Mouse (Mus musculus) embryonic stem cell, embryonic (primary cell): Measurements from ENCODE around the gene Glyat.
"Not testable (repeated sequence)": the region's sequence is repeated elsewhere in the genome, so short reads cannot be mapped to it uniquely, and the experiment has no call there.

ENCODE experiments used
- CTCF ChIA-PET, 4 experiments: fragments of 300-600 bp in 2 of 4; fragments of 350-600 bp in 2 of 4; sonication (Branson Sonifier 250); formaldehyde crosslinking; loops; one replicate each; lab custom pipeline; 2022; ENCODE audit warnings: inconsistent platforms in 2 of 4; lab: Charles Lee
- POLR2A ChIA-PET, 4 experiments: fragments of 300-600 bp in 2 of 4; fragments of 350-600 bp in 2 of 4; sonication (Branson Sonifier 250); formaldehyde crosslinking; loops; one replicate each; lab custom pipeline; 2022; ENCODE audit warnings: antibody characterized with exemption in 4 of 4, inconsistent platforms in 1 of 4; lab: Charles Lee

Gene Glyat

DNA sequence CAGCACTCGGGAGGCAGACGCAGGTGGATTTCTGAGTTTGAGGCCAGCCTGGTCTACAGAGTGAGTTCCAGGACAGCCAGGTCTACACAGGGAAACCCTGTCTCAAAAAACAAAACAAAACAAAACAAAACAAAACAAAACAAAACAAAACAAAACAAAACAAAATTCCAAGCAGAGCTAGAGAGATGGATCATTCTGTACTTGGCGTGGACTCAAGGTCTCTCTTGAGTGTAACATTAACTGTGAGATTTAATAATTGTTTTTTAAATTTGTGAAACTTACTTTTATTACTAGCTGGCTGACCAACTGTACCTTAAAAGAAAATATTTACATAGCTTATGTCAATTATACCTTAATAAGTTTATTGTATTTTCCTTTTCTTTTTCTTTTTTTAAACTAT, 35.5 kb downstream of the Glyat start:
- CTCF ChIA-PET, POLR2A ChIA-PET: not testable (repeated sequence)

DNA sequence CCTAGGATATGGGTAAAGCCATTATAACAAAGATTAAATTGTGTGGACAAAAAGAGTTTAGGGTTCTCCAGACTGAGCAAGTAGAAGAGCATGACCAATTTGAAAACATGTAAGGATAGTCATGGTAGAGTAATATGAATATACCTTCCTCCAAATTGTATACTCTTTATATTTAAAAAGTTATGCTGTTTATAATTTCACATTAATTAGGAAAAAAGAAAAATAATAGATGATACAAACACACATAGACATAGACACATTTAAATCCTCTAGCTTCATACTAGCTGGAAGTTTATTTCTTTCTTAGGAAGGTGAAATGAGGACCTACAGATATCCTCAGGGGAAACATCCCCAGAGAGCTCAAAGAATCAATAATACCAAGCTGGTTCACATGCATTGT, 37.0 kb downstream of the Glyat start, which contains the start of gene Olfr1442:
TSS of gene Olfr1442 (plus strand) at position 301 of the 400 bp plus-strand sequence.
- POLR2A ChIA-PET, result no interaction called here
- CTCF ChIA-PET, result interaction anchor here in 1 of 4 experiments (0.7 kb wide), 1 partner anchor 565 kb away, joined by 13 read pairs; no protein-coding TSS in a partner anchor

- ChIA-PET CTCF (no interaction called here), POLR2A (no interaction called here)
These were observed 37.9 kb downstream of the Glyat start for GRCm38 (mm10) chr19:12671051-12671450.

DNA sequence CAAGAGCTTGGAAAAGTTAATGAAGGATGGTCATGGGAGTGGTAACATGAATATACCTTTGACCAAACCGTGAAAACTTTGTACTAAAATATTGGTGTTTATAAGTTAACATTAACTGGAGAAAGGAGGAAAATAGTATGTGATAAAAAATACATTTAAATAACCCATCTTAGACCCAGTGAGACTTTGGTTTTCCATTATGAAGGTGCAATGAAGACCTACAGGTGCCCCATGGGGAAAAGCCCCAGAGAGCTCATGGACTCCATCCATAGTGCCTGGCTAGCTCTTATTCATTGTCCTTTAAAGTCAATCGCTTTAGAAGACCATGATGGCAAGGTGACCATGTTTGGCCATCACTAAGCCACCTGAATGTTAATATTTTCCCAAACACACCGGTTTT, 44.7 kb downstream of the Glyat start, which contains the start of gene Olfr1443:
TSS of gene Olfr1443 (plus strand) at position 301 of the 400 bp plus-strand sequence.
- CTCF ChIA-PET, result no interaction called here
- POLR2A ChIA-PET, result interaction anchor here in 1 of 4 experiments (1.0 kb wide), 1 partner anchor 22 kb away, joined by 3 read pairs; no protein-coding TSS in a partner anchor

DNA sequence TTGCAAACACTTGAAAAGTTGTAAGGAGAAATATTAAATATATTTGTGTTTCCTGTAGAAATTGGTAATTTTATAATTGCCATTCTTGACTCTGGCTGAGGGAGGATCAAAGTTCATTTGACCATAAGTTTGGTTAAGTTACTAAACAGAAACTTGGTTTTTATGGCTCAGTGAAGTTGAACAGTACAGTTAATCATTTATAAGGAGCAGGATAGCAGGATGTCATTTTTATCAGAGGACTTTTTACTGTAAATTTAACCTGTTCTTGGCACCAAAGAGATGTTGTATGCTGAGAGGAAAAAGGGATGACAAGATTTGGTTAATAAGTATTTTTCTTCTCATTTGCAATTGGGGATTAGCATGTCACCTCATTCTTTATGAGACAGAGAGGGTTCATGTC, 51.5 kb downstream of the Glyat start:
- CTCF ChIA-PET, result no interaction called here
- POLR2A ChIA-PET, result no interaction called here

DNA sequence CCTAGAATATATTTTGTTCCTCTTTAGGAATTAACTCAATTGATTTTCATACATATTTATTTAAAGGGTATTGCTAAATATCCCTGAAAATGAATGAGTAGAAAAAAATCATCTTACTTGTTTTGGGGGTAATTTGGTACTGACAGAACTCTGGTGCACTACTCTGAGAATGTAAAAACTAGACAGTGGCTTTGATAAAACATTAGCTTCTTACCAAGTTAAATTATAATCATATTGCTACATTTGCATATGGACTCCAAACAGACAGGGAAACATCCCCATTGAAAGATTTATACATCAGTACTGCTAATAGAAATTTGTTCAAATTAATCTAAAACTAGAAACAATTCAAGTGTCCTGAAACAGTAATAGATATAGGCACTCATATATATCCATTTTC, 52.1 kb downstream of the Glyat start:
- CTCF ChIA-PET, result no interaction called here
- POLR2A ChIA-PET, result no interaction called here

GRCm38 (mm10) chr19:12695590-12695989, 62.5 kb downstream of the Glyat start, which contains the start of gene Keg1:
Keg1 (plus strand) TSS chr19:12695786.
- ChIA-PET CTCF (no interaction called here), POLR2A (no interaction called here)

- POLR2A ChIA-PET, result interaction anchor here in 1 of 4 experiments (0.5 kb wide), 1 partner anchor 27 kb away, joined by 3 read pairs; no protein-coding TSS in a partner anchor
These were observed 63.1 kb downstream of the Glyat start for GRCm38 (mm10) chr19:12696221-12696620.

More at GRCm38 (mm10) chr19:12696221-12696620, 63.1 kb downstream of the Glyat start:
- CTCF ChIA-PET, result interaction anchor here in 1 of 4 experiments (0.6 kb wide), 1 partner anchor 857 kb away, joined by 4 read pairs; no protein-coding TSS in a partner anchor
